ENCODE assay signal across 25 mouse cellular contexts in the genomic region with DNA sequence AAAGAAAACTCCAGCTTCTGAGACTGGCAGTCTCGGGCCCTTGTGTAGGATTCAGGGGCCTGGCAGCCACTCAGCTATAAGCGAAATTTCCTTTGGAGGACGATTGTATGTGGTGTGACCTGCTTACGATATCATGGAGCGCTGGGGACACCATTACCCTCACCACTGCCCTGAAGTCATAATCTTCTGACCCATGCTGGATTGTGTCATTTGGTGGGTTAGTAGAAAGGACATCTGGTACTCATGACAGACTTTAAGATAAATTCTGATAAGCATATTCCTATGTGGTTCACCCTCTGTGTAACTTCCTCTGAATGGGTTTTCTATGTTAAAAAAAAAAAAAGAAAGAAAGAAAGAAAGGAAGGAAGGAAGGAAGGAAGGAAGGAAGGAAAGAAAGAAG.
DNase-seq lines count a peak whose midpoint lies in the region; ATAC-seq lines count a peak whose summit lies in the region.
"Had no signal": no experiment of that assay in that cellular context is flagged by ENCODE, and none has a peak within 500 bp of the region (broad histone marks: within the 10 kb centered on the region; RNA-seq: fewer than 3 reads in every experiment).

No protein-coding gene starts in this region.

- DNase-seq in embryonic facial prominence, embryonic 10.5 days (ENCODE audit: low spot score): no peak
- peak; percentile 82 for DNase-seq in 416B (ENCODE audit: low read depth)
- DNase-seq in B cell, adult 2 months: no peak
- no peak for DNase-seq in forebrain, embryonic 10.5 days (ENCODE audit: extremely low spot score, low spot score)
- DNase-seq: adrenal gland, adult 2 months; adrenal gland, postnatal 36 days; cerebellum, adult 2 months; cerebellum, postnatal 25 days; gastrocnemius, postnatal 36 days; heart, adult 2 months; heart, postnatal 4 days; kidney, postnatal 10 days; lung, postnatal 36 days; thymus, postnatal 14 days had no signal

- H3K27ac ChIP-seq in embryonic facial prominence, embryonic 15.5 days (replicated peaks): peak overlapping the region; percentile 60; the same call in 1 of the 2 replicates
- no peak overlapping the region for H3K27ac ChIP-seq in embryonic facial prominence, embryonic 10.5 days (replicated peaks)
- peak overlapping the region; percentile 90 for H3K27ac ChIP-seq in intestine, embryonic 15.5 days
- peak overlapping the region; percentile 52; the same call in 1 of the 2 replicates for H3K27ac ChIP-seq in stomach, embryonic 16.5 days (ENCODE audit: low read length)
- H3K27ac ChIP-seq in forebrain, embryonic 10.5 days: no peak overlapping the region
- H3K27ac ChIP-seq: heart, adult 2 months; limb, embryonic 12.5 days had no signal

- 0 out of 2 replicates have a peak, but pooled peaks cover 4% of the 10 kb centered on the region for H3K36me3 ChIP-seq in embryonic facial prominence, embryonic 15.5 days
- H3K36me3 ChIP-seq in embryonic facial prominence, embryonic 10.5 days (replicated peaks): 0 out of 2 replicates have a peak, but pooled peaks cover 15% of the 10 kb centered on the region
- peaks cover 6% of the 10 kb centered on the region; the same call in 1 of the 2 replicates for H3K36me3 ChIP-seq in intestine, embryonic 15.5 days
- no peaks in the 10 kb centered on the region for H3K36me3 ChIP-seq in stomach, embryonic 16.5 days (ENCODE audit: control insufficient read depth, insufficient read depth, low read length)
- peaks cover 12% of the 10 kb centered on the region; the same call in 1 of the 2 replicates for H3K36me3 ChIP-seq in forebrain, embryonic 10.5 days (replicated peaks)
- H3K36me3 ChIP-seq: embryonic facial prominence, embryonic 12.5 days; forebrain, embryonic 12.5 days; heart, embryonic 12.5 days; limb, embryonic 12.5 days; midbrain, embryonic 12.5 days had no signal

- no peaks in the 10 kb centered on the region for H3K9me3 ChIP-seq in embryonic facial prominence, embryonic 15.5 days (replicated peaks)
- no peaks in the 10 kb centered on the region for H3K9me3 ChIP-seq in embryonic facial prominence, embryonic 10.5 days
- no peaks in the 10 kb centered on the region for H3K9me3 ChIP-seq in intestine, embryonic 15.5 days
- no peaks in the 10 kb centered on the region for H3K9me3 ChIP-seq in stomach, embryonic 16.5 days (replicated peaks; ENCODE audit: control insufficient read depth, low read length)
- H3K9me3 ChIP-seq in forebrain, embryonic 10.5 days: no peaks in the 10 kb centered on the region
- H3K9me3 ChIP-seq: embryonic facial prominence, embryonic 12.5 days; forebrain, embryonic 12.5 days; heart, embryonic 12.5 days; limb, embryonic 12.5 days; midbrain, embryonic 12.5 days had no signal

- H3K9ac ChIP-seq in embryonic facial prominence, embryonic 15.5 days: no peak overlapping the region
- no peak overlapping the region for H3K9ac ChIP-seq in intestine, embryonic 15.5 days
- no peak overlapping the region for H3K9ac ChIP-seq in stomach, embryonic 16.5 days (ENCODE audit: low read length)
- H3K9ac ChIP-seq: embryonic facial prominence, embryonic 12.5 days; forebrain, embryonic 12.5 days; heart, embryonic 12.5 days; hindbrain, embryonic 14.5 days; limb, embryonic 12.5 days; midbrain, embryonic 12.5 days had no signal

- H3K27me3 ChIP-seq in embryonic facial prominence, embryonic 15.5 days: no peaks in the 10 kb centered on the region
- no peaks in the 10 kb centered on the region for H3K27me3 ChIP-seq in embryonic facial prominence, embryonic 10.5 days (replicated peaks; ENCODE audit: low read depth, poor library complexity, severe bottlenecking)
- H3K27me3 ChIP-seq in intestine, embryonic 15.5 days (replicated peaks): no peaks in the 10 kb centered on the region
- H3K27me3 ChIP-seq in stomach, embryonic 16.5 days (ENCODE audit: control insufficient read depth, insufficient read depth, low read length): no peaks in the 10 kb centered on the region
- H3K27me3 ChIP-seq in forebrain, embryonic 10.5 days (ENCODE audit: poor library complexity, severe bottlenecking): no peaks in the 10 kb centered on the region
- H3K27me3 ChIP-seq: embryonic facial prominence, embryonic 12.5 days; forebrain, embryonic 12.5 days; heart, embryonic 12.5 days; limb, embryonic 12.5 days; midbrain, embryonic 12.5 days had no signal

- H3K4me1 ChIP-seq in embryonic facial prominence, embryonic 15.5 days: peaks cover 39% of the 10 kb centered on the region
- peaks cover 52% of the 10 kb centered on the region for H3K4me1 ChIP-seq in embryonic facial prominence, embryonic 10.5 days
- H3K4me1 ChIP-seq in intestine, embryonic 15.5 days (replicated peaks): peaks cover 41% of the 10 kb centered on the region
- peaks cover 38% of the 10 kb centered on the region for H3K4me1 ChIP-seq in stomach, embryonic 16.5 days (ENCODE audit: control insufficient read depth, insufficient read depth, low read length)
- peaks cover 43% of the 10 kb centered on the region for H3K4me1 ChIP-seq in forebrain, embryonic 10.5 days

- 82% methylated on average over 5 of the region's 5 CpGs for WGBS in embryonic facial prominence, embryonic 15.5 days
- 88% methylated on average over 5 of the region's 5 CpGs for WGBS in embryonic facial prominence, embryonic 10.5 days
- WGBS in intestine, embryonic 15.5 days: 83% methylated on average over 5 of the region's 5 CpGs
- 78% methylated on average over 5 of the region's 5 CpGs for WGBS in stomach, embryonic 16.5 days
- WGBS in forebrain, embryonic 10.5 days: 94% methylated on average over 5 of the region's 5 CpGs

- no peak overlapping the region for H3K4me3 ChIP-seq in embryonic facial prominence, embryonic 15.5 days (replicated peaks)
- no peak overlapping the region for H3K4me3 ChIP-seq in embryonic facial prominence, embryonic 10.5 days
- H3K4me3 ChIP-seq in intestine, embryonic 15.5 days (replicated peaks): no peak overlapping the region
- no peak overlapping the region for H3K4me3 ChIP-seq in stomach, embryonic 16.5 days (replicated peaks; ENCODE audit: low read length)
- H3K4me3 ChIP-seq in forebrain, embryonic 10.5 days: no peak overlapping the region
- H3K4me3 ChIP-seq: embryonic facial prominence, embryonic 12.5 days; forebrain, embryonic 12.5 days; heart, adult 2 months; heart, embryonic 12.5 days; limb, embryonic 12.5 days; midbrain, embryonic 12.5 days; myocyte had no signal

- no peak for ATAC-seq in embryonic facial prominence, embryonic 15.5 days (ENCODE audit: insufficient number of reproducible peaks, low FRiP score, low TSS enrichment, low read depth)
- no peak for ATAC-seq in intestine, embryonic 15.5 days
- no peak for ATAC-seq in stomach, embryonic 16.5 days (ENCODE audit: insufficient read depth, low FRiP score)
- ATAC-seq: inflammation-experienced regulatory T-cells, adult 6 months had no signal

- H3K4me2 ChIP-seq in embryonic facial prominence, embryonic 15.5 days (replicated peaks): no peak overlapping the region
- H3K4me2 ChIP-seq in intestine, embryonic 15.5 days (replicated peaks): 0 out of 2 replicates have a peak overlapping the region, but pooled peaks have one; percentile 26
- no peak overlapping the region for H3K4me2 ChIP-seq in stomach, embryonic 16.5 days (ENCODE audit: low read depth, low read length)
- H3K4me2 ChIP-seq: embryonic facial prominence, embryonic 12.5 days; forebrain, embryonic 12.5 days; heart, embryonic 12.5 days; hindbrain, embryonic 14.5 days; limb, embryonic 12.5 days; midbrain, embryonic 12.5 days had no signal

Comparison
In these comparisons a context has a peak if more than half of its experiments do, and no peak if none do; other contexts are left out.
1. H3K27ac ChIP-seq: peak in embryonic facial prominence, embryonic 15.5 days (single experiment), intestine, embryonic 15.5 days (single experiment) and stomach, embryonic 16.5 days (single experiment); none in embryonic facial prominence, embryonic 10.5 days (single experiment) and forebrain, embryonic 10.5 days (single experiment).